Mouse (Mus musculus) left cerebral cortex, adult 6 months (tissue): ENCODE measurements around the gene Palld. TPM values are rescaled to one million over a fixed set of nuclear protein-coding genes. Genes with fewer than 3 reads are reported as not detected.

ENCODE experiments used
- long read RNA-seq, 2 experiments: library from polyadenylated mRNA; unstranded; transcript quantifications; one replicate each; pipeline ENCODE4 v2.0.0; 2019 to 2020
- polyA plus RNA-seq: library from polyadenylated mRNA; unstranded; fragments of <200 nt; fragmentation: Nextera tagmentation; gene quantifications from 2 replicates; pipeline ENCODE4 v1.2.3, GENCODE M21; 2021

Gene Palld
- 1.7 and 2.4 TPM in 2 replicates for polyA plus RNA-seq
- long read RNA-seq, experiment 1, full-length matches to known transcripts: 2 of 5 reads
- long read RNA-seq, experiment 1, partial matches to known transcripts: 1 of 5 reads
- long read RNA-seq, experiment 1, other reads (novel, unspliced or antisense): 2 of 5 reads
- long read RNA-seq, experiment 2, partial matches to known transcripts: 7 of 10 reads
- long read RNA-seq, experiment 2, other reads (novel, unspliced or antisense): 3 of 10 reads

GRCm38 (mm10) chr8:61902521-61902920 lies at the start of gene Palld:
Gene Palld (minus strand): TSS chr8:61902690.

GRCm38 (mm10) chr8:61927777-61928494 lies 25.4 kb upstream of the Palld start, which contains the start of gene Ddx60:
Gene Ddx60 (plus strand): TSS chr8:61928087.

GRCm38 (mm10) chr8:61487597-61488156 lies 414.8 kb downstream of the Palld start, which contains the start of gene Cbr4:
Gene Cbr4 (plus strand): TSS chr8:61487734.

Other genes starting within 250 kb of the Palld start
- gene Ddx60, start 25.4 kb upstream of the Palld start, polyA plus RNA-seq: 0.21 and 0.29 TPM in 2 replicates
- 0.21 and 0.22 TPM in 2 replicates for gene Anxa10, start 220.5 kb upstream of the Palld start, polyA plus RNA-seq